Mouse (Mus musculus): ENCODE measurements at regions not wholly inside any gene's neighbourhood (a gene's known extent, or its start where the extent isn't known, plus 50 kb on each side); places are given as distances from the start of the nearest gene placed in this dataset.

DNA sequence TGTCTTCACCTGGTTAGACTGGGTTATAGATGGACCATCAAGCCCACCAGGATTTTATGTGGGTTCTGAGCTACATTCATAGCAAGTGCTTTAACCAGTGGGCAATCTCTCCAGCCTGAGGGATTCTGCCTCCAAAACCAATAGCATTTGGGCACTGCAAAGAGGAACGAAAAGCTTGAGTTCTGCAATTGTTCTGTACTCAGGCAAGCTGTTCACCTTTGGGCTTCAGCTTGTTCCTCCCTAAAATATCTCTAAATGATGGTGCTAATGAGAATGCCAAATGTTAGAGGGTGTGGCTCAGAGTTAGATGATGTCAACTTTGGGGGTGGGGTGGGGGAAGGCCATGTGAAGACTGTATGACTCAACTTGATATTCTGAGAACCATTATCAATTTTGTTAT lies 54.8 kb upstream of the Foxk1 start:
- DNase-seq, result no peak
- H3K36me3 ChIP-seq (ENCODE audit: control insufficient read depth, insufficient read depth, low read length), result no peaks in the 10 kb centered on the region
- H3K27ac ChIP-seq (ENCODE audit: control insufficient read depth, insufficient read depth, low read length), result no peak overlapping the region
- TF ChIP-seq CTCF (IDR thresholded peaks at IDR 0.05; ENCODE audit: borderline replicate concordance, control insufficient read depth, extremely low read depth, insufficient read depth, low read length, poor library complexity), result no peak
- no peak for TF ChIP-seq POLR2A (IDR thresholded peaks at IDR 0.05; ENCODE audit: control insufficient read depth, extremely low read depth, insufficient read depth, low read length, poor library complexity)
- 62% methylated on average over 1 of the region's 1 CpGs for WGBS
- H3K4me1 ChIP-seq (replicated peaks; ENCODE audit: control insufficient read depth, insufficient read depth, low read length), result no peaks in the 10 kb centered on the region
- H3K27me3 ChIP-seq (ENCODE audit: control insufficient read depth, insufficient read depth, low read length), result no peaks in the 10 kb centered on the region
- no peak overlapping the region for H3K4me3 ChIP-seq (ENCODE audit: control insufficient read depth, insufficient read depth, low read length)

DNA sequence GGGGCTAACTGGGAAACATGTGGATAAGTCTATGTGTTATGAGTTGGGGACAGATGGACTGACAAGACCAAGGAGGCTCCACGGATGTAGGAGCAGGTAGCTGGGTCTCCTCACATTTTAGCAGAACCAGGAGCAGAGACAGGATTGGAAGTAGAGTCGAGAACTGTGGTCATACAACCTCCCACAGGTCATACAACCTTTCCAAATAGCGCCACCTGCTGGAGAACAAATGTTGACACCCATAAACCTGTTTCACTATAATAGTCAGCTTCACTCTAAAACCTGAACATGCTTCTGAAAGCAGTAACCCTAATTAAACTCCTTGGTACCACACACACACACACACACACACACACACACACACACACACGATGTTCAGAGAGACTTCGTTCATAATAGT lies 50.7 kb upstream of the Foxk1 start:
- H3K27me3 ChIP-seq (ENCODE audit: control insufficient read depth, insufficient read depth, low read length), result no peaks in the 10 kb centered on the region
- no peaks in the 10 kb centered on the region for H3K36me3 ChIP-seq (ENCODE audit: control insufficient read depth, insufficient read depth, low read length)
- no peak overlapping the region for H3K4me3 ChIP-seq (ENCODE audit: control insufficient read depth, insufficient read depth, low read length)
- peak; percentile 28 for DNase-seq
- no peak overlapping the region for H3K27ac ChIP-seq (ENCODE audit: control insufficient read depth, insufficient read depth, low read length)
- no peaks in the 10 kb centered on the region for H3K4me1 ChIP-seq (replicated peaks; ENCODE audit: control insufficient read depth, insufficient read depth, low read length)
- 49% methylated on average over 5 of the region's 5 CpGs for WGBS
- TF ChIP-seq POLR2A (IDR thresholded peaks at IDR 0.05; ENCODE audit: control insufficient read depth, extremely low read depth, insufficient read depth, low read length, poor library complexity) (no peak), CTCF (IDR thresholded peaks at IDR 0.05; ENCODE audit: borderline replicate concordance, control insufficient read depth, extremely low read depth, insufficient read depth, low read length, poor library complexity) (no peak)
